Mouse (Mus musculus): ENCODE data around the gene Tgfbr3. TPM values are rescaled to one million over a fixed set of nuclear protein-coding genes. Genes with fewer than 3 reads are reported as not detected.
A peak's percentile ranks its signal among the peaks of the same experiment; 100 is the strongest.

Gene Tgfbr3
- polyA plus RNA-seq, 1 experiment from 2014 or later: 4.7 TPM

- Histone ChIP-seq H3K27ac (replicated peaks; ENCODE audit: low read depth, low read length) (no peak overlapping the region), H3K9me3 (ENCODE audit: control insufficient read depth, low read length) (no peaks in the 10 kb centered on the region), H3K4me2 (ENCODE audit: low read length) (no peak overlapping the region), H3K27me3 (ENCODE audit: control insufficient read depth, insufficient read depth, low read length) (0 out of 2 replicates have a peak, but pooled peaks cover 3% of the 10 kb centered on the region), H3K36me3 (ENCODE audit: control insufficient read depth, insufficient read depth, low read length) (no peaks in the 10 kb centered on the region), H3K9ac (replicated peaks; ENCODE audit: low read length) (no peak overlapping the region), H3K4me3 (replicated peaks; ENCODE audit: low read depth, low read length) (no peak overlapping the region), H3K4me1 (ENCODE audit: control insufficient read depth, insufficient read depth, low read length) (no peaks in the 10 kb centered on the region)
- DNase-seq (peak; percentile 35), ATAC-seq (ENCODE audit: low FRiP score, low TSS enrichment) (no peak)
- WGBS: 47% methylated on average over 9 of the region's 9 CpGs
These were observed 7.3 kb upstream of the Tgfbr3 start for GRCm38 (mm10) chr5:107296512-107297322.

- H3K27ac ChIP-seq (replicated peaks; ENCODE audit: low read depth, low read length): no peak overlapping the region
- WGBS: 76% methylated on average over 16 of the region's 16 CpGs
- no peaks in the 10 kb centered on the region for H3K9me3 ChIP-seq (ENCODE audit: control insufficient read depth, low read length)
- no peak overlapping the region for H3K9ac ChIP-seq (replicated peaks; ENCODE audit: low read length)
- no peak overlapping the region for H3K4me2 ChIP-seq (ENCODE audit: low read length)
- H3K36me3 ChIP-seq (ENCODE audit: control insufficient read depth, insufficient read depth, low read length): no peaks in the 10 kb centered on the region
- 0 out of 2 replicates have a peak, but pooled peaks cover 10% of the 10 kb centered on the region for H3K27me3 ChIP-seq (ENCODE audit: control insufficient read depth, insufficient read depth, low read length)
- no peak overlapping the region for H3K4me3 ChIP-seq (replicated peaks; ENCODE audit: low read depth, low read length)
- DNase-seq (no peak), ATAC-seq (ENCODE audit: low FRiP score, low TSS enrichment) (no peak)
- H3K4me1 ChIP-seq (ENCODE audit: control insufficient read depth, insufficient read depth, low read length): no peaks in the 10 kb centered on the region
These were observed 6.5 kb upstream of the Tgfbr3 start for GRCm38 (mm10) chr5:107295817-107296511.

GRCm38 (mm10) chr5:107295061-107295816 is 5.8 kb upstream of the Tgfbr3 start:
- Histone ChIP-seq H3K4me1 (ENCODE audit: control insufficient read depth, insufficient read depth, low read length) (no peaks in the 10 kb centered on the region), H3K9me3 (ENCODE audit: control insufficient read depth, low read length) (no peaks in the 10 kb centered on the region), H3K9ac (replicated peaks; ENCODE audit: low read length) (no peak overlapping the region), H3K4me2 (ENCODE audit: low read length) (no peak overlapping the region), H3K4me3 (replicated peaks; ENCODE audit: low read depth, low read length) (no peak overlapping the region), H3K36me3 (ENCODE audit: control insufficient read depth, insufficient read depth, low read length) (no peaks in the 10 kb centered on the region), H3K27ac (replicated peaks; ENCODE audit: low read depth, low read length) (no peak overlapping the region), H3K27me3 (ENCODE audit: control insufficient read depth, insufficient read depth, low read length) (0 out of 2 replicates have a peak, but pooled peaks cover 10% of the 10 kb centered on the region)
- DNase-seq (no peak), ATAC-seq (ENCODE audit: low FRiP score, low TSS enrichment) (no peak)
- WGBS: 73% methylated on average over 8 of the region's 8 CpGs

GRCm38 (mm10) chr5:107294041-107294440 is 4.6 kb upstream of the Tgfbr3 start:
- 81% methylated on average over 4 of the region's 4 CpGs for WGBS
- no peak overlapping the region for H3K4me3 ChIP-seq (replicated peaks; ENCODE audit: low read depth, low read length)
- H3K27me3 ChIP-seq (ENCODE audit: control insufficient read depth, insufficient read depth, low read length): 0 out of 2 replicates have a peak, but pooled peaks cover 10% of the 10 kb centered on the region
- no peaks in the 10 kb centered on the region for H3K9me3 ChIP-seq (ENCODE audit: control insufficient read depth, low read length)
- no peak for ATAC-seq (ENCODE audit: low FRiP score, low TSS enrichment)
- H3K27ac ChIP-seq (replicated peaks; ENCODE audit: low read depth, low read length): no peak overlapping the region
- H3K9ac ChIP-seq (replicated peaks; ENCODE audit: low read length): no peak overlapping the region
- H3K36me3 ChIP-seq (ENCODE audit: control insufficient read depth, insufficient read depth, low read length): no peaks in the 10 kb centered on the region
- H3K4me2 ChIP-seq (ENCODE audit: low read length): no peak overlapping the region
- H3K4me1 ChIP-seq (ENCODE audit: control insufficient read depth, insufficient read depth, low read length): no peaks in the 10 kb centered on the region
- no peak for DNase-seq

GRCm38 (mm10) chr5:107289986-107290385 is 557 bp upstream of the Tgfbr3 start:
- no peak overlapping the region for H3K9ac ChIP-seq (replicated peaks; ENCODE audit: low read length)
- whole genome bisulfite sequencing: 42% methylated on average over 8 of the region's 8 CpGs
- H3K36me3 ChIP-seq (ENCODE audit: control insufficient read depth, insufficient read depth, low read length): no peaks in the 10 kb centered on the region

GRCm38 (mm10) chr5:107288427-107289233 is 799 bp downstream of the Tgfbr3 start:
- ATAC-seq (ENCODE audit: low FRiP score, low TSS enrichment) (peak; percentile 47; the same call in 1 of the 2 replicates), DNase-seq (peak; percentile 66)
- H3K9ac ChIP-seq (replicated peaks; ENCODE audit: low read length): peak overlapping the region; percentile 72
- under 1% methylated on average over 61 of the region's 62 CpGs for WGBS
- peak overlapping the region; percentile 100 for H3K4me2 ChIP-seq (ENCODE audit: low read length)
- H3K27me3 ChIP-seq (ENCODE audit: control insufficient read depth, insufficient read depth, low read length): peaks cover 22% of the 10 kb centered on the region
- peaks cover 5% of the 10 kb centered on the region; the same call in 1 of the 2 replicates for H3K4me1 ChIP-seq (ENCODE audit: control insufficient read depth, insufficient read depth, low read length)
- no peaks in the 10 kb centered on the region for H3K9me3 ChIP-seq (ENCODE audit: control insufficient read depth, low read length)
- peak overlapping the region; percentile 69 for H3K4me3 ChIP-seq (replicated peaks; ENCODE audit: low read depth, low read length)
- H3K27ac ChIP-seq (replicated peaks; ENCODE audit: low read depth, low read length): peak overlapping the region; percentile 63; the same call in 1 of the 2 replicates
- no peaks in the 10 kb centered on the region for H3K36me3 ChIP-seq (ENCODE audit: control insufficient read depth, insufficient read depth, low read length)

More at GRCm38 (mm10) chr5:107289986-107290385, 557 bp upstream of the Tgfbr3 start:
- peaks cover 5% of the 10 kb centered on the region; the same call in 1 of the 2 replicates for H3K4me1 ChIP-seq (ENCODE audit: control insufficient read depth, insufficient read depth, low read length)
- DNase-seq (no peak), ATAC-seq (ENCODE audit: low FRiP score, low TSS enrichment) (no peak)
- no peak overlapping the region for H3K27ac ChIP-seq (replicated peaks; ENCODE audit: low read depth, low read length)
- no peaks in the 10 kb centered on the region for H3K9me3 ChIP-seq (ENCODE audit: control insufficient read depth, low read length)
- peak overlapping the region; percentile 100 for H3K4me2 ChIP-seq (ENCODE audit: low read length)
- peak overlapping the region; percentile 69 for H3K4me3 ChIP-seq (replicated peaks; ENCODE audit: low read depth, low read length)
- peaks cover 22% of the 10 kb centered on the region for H3K27me3 ChIP-seq (ENCODE audit: control insufficient read depth, insufficient read depth, low read length)

- DNase-seq (no peak), ATAC-seq (ENCODE audit: low FRiP score, low TSS enrichment) (no peak)
- no peaks in the 10 kb centered on the region for H3K9me3 ChIP-seq (ENCODE audit: control insufficient read depth, low read length)
- H3K4me1 ChIP-seq (ENCODE audit: control insufficient read depth, insufficient read depth, low read length): peaks cover 5% of the 10 kb centered on the region; the same call in 1 of the 2 replicates
- H3K27me3 ChIP-seq (ENCODE audit: control insufficient read depth, insufficient read depth, low read length): peaks cover 22% of the 10 kb centered on the region
- no peak overlapping the region for H3K9ac ChIP-seq (replicated peaks; ENCODE audit: low read length)
- H3K4me2 ChIP-seq (ENCODE audit: low read length): peak overlapping the region; percentile 100
- H3K27ac ChIP-seq (replicated peaks; ENCODE audit: low read depth, low read length): no peak overlapping the region
- H3K4me3 ChIP-seq (replicated peaks; ENCODE audit: low read depth, low read length): peak overlapping the region; percentile 69
- 51% methylated on average over 5 of the region's 5 CpGs for WGBS
- no peaks in the 10 kb centered on the region for H3K36me3 ChIP-seq (ENCODE audit: control insufficient read depth, insufficient read depth, low read length)
These were observed 1.5 kb downstream of the Tgfbr3 start for GRCm38 (mm10) chr5:107287908-107288267.

Measured in midbrain, embryonic 14.5 days (tissue).